Mouse (Mus musculus): ENCODE measurements around the gene Hist1h2ae.

- TF ChIP-seq POLR2A (IDR thresholded peaks at IDR 0.05; ENCODE audit: extremely low read depth, insufficient read depth, low read length): no peak
- TF ChIP-seq CTCF (IDR thresholded peaks at IDR 0.05; ENCODE audit: low read depth, low read length): no peak
Measured at GRCm38 (mm10) chr13:23537006-23537710, 33.9 kb downstream of the Hist1h2ae start.

Measured in liver, adult 2 months (tissue).